Mouse (Mus musculus): ENCODE results near the gene Pth1r.

DNA sequence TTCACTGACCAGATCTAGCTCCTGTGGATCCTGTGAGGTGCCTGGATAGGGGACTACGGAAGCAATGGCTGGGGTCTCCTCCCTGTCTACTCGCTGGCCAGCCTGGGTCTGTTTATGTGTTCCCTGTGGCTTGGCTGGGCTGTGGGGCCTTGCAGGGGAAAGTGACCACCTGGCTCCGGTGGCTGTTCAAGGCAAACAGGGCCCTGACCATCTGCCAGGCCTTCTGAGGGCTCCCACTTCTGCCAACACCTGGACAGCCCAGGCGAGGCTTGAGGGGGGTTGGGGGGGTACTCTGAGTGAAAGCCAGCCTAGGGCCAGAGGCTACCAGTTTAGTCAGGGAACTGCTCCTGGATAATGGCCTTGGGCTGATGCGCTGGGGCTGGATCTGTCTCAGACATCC, 27.0 kb downstream of the Pth1r start:
- TF ChIP-seq CTCF (IDR thresholded peaks at IDR 0.05; ENCODE audit: low read depth, low read length): no peak
- TF ChIP-seq POLR2A (IDR thresholded peaks at IDR 0.05; ENCODE audit: extremely low read depth, insufficient read depth, low read length): no peak
